ENCODE assay signal across 26 mouse cellular contexts in genomic region chr11:44007526-44008040, GRCm38 (mm10).
DNase-seq lines count a peak whose midpoint lies in the region; ATAC-seq and TF ChIP-seq lines count a peak whose summit lies in the region.
"Had no signal": no experiment of that assay in that cellular context is flagged by ENCODE, and none has a peak within 500 bp of the region (broad histone marks: within the 10 kb centered on the region; RNA-seq: fewer than 3 reads in every experiment).

No protein-coding gene starts in this region.

- H3K27ac ChIP-seq in kidney, adult 2 months (ENCODE audit: insufficient read depth, low read depth, low read length), result no peak overlapping the region
- H3K27ac ChIP-seq in liver, adult 2 months (replicated peaks; ENCODE audit: insufficient read depth, low read depth, low read length), result no peak overlapping the region
- no peak overlapping the region for H3K27ac ChIP-seq in liver, embryonic 11.5 days (ENCODE audit: low read depth, low read length)
- H3K27ac ChIP-seq in lung, embryonic 16.5 days (ENCODE audit: low read length), result no peak overlapping the region
- H3K27ac ChIP-seq: forebrain, embryonic 10.5 days; forebrain, embryonic 13.5 days; heart, adult 2 months; heart, embryonic 10.5 days; heart, embryonic 13.5 days had no signal

- DNase-seq in kidney, adult 2 months, result peak; percentile 36
- DNase-seq in kidney, postnatal 25 days, result no peak
- DNase-seq in liver, adult 2 months (ENCODE audit: extremely low read depth, low read depth, low spot score), result peak; percentile 68
- no peak for DNase-seq in liver, embryonic 11.5 days (ENCODE audit: low spot score)
- DNase-seq in lung, postnatal 10 days, result no peak
- DNase-seq in thymus, postnatal 10 days (ENCODE audit: low spot score in 2 of 2), result no peak
- DNase-seq: adrenal gland, postnatal 10 days; adrenal gland, postnatal 36 days; B cell, adult 2 months; cerebellum, adult 18-20 months; cerebellum, adult 9-10 months; cerebellum, postnatal 14 days; gastrocnemius, postnatal 10 days; gastrocnemius, postnatal 36 days; heart, adult 2 months; heart, postnatal 14 days; heart, postnatal 4 days had no signal

- no peak overlapping the region for H3K4me2 ChIP-seq in liver, embryonic 11.5 days
- no peak overlapping the region for H3K4me2 ChIP-seq in lung, embryonic 16.5 days (ENCODE audit: low read depth, low read length)
- H3K4me2 ChIP-seq: forebrain, embryonic 13.5 days; heart, embryonic 13.5 days had no signal

- H3K79me2 ChIP-seq in liver, adult 2 months (ENCODE audit: control insufficient read depth, insufficient read depth, low read length), result no peaks in the 10 kb centered on the region

- TF ChIP-seq CTCF in kidney, adult 2 months (conservative IDR thresholded peaks at IDR 0.05; ENCODE audit: insufficient read depth, insufficient read length, low read depth, low read length), result no peak
- TF ChIP-seq CTCF in liver, adult 2 months (IDR thresholded peaks at IDR 0.05; ENCODE audit: low read depth, low read length), result no peak

- no peaks in the 10 kb centered on the region for H3K36me3 ChIP-seq in kidney, adult 2 months (ENCODE audit: control insufficient read depth, insufficient read depth, low read length)
- no peaks in the 10 kb centered on the region for H3K36me3 ChIP-seq in liver, adult 2 months (ENCODE audit: control insufficient read depth, insufficient read depth, low read length)
- H3K36me3 ChIP-seq in liver, embryonic 11.5 days (ENCODE audit: control insufficient read depth, insufficient read depth, low read length), result no peaks in the 10 kb centered on the region
- H3K36me3 ChIP-seq in lung, embryonic 16.5 days (ENCODE audit: control insufficient read depth, insufficient read depth, low read length), result no peaks in the 10 kb centered on the region
- H3K36me3 ChIP-seq: forebrain, embryonic 10.5 days; G1E; heart, embryonic 10.5 days; heart, embryonic 13.5 days had no signal

- no peak for ATAC-seq in liver, embryonic 11.5 days (replicated peaks; ENCODE audit: low FRiP score)
- ATAC-seq in lung, embryonic 16.5 days (ENCODE audit: low read depth), result peak; percentile 57; the same call in 1 of the 2 replicates
- ATAC-seq: forebrain, embryonic 13.5 days; forebrain, embryonic 16.5 days; Patski had no signal

- 46% methylated on average over 5 of the region's 5 CpGs for WGBS in kidney, adult 2 months
- WGBS in liver, adult 2 months, result 26% methylated on average over 5 of the region's 5 CpGs
- WGBS in liver, embryonic 11.5 days, result 60% methylated on average over 5 of the region's 5 CpGs
- WGBS in lung, embryonic 16.5 days, result 28% methylated on average over 5 of the region's 5 CpGs

- H3K27me3 ChIP-seq in kidney, adult 2 months (replicated peaks; ENCODE audit: control insufficient read depth, insufficient read depth, low read length), result no peaks in the 10 kb centered on the region
- no peaks in the 10 kb centered on the region for H3K27me3 ChIP-seq in liver, adult 2 months (ENCODE audit: control insufficient read depth, insufficient read depth, low read length)
- no peaks in the 10 kb centered on the region for H3K27me3 ChIP-seq in liver, embryonic 11.5 days (replicated peaks; ENCODE audit: control insufficient read depth, insufficient read depth, low read length)
- H3K27me3 ChIP-seq in lung, embryonic 16.5 days (ENCODE audit: control insufficient read depth, insufficient read depth, low read depth, low read length), result no peaks in the 10 kb centered on the region
- H3K27me3 ChIP-seq: CH12.LX; heart, embryonic 13.5 days; Patski had no signal

- H3K4me1 ChIP-seq in kidney, adult 2 months (ENCODE audit: control insufficient read depth, insufficient read depth, low read length), result 0 out of 2 replicates have a peak, but pooled peaks cover 3% of the 10 kb centered on the region
- H3K4me1 ChIP-seq in liver, adult 2 months (ENCODE audit: control insufficient read depth, insufficient read depth, low read length), result peaks cover 12% of the 10 kb centered on the region
- H3K4me1 ChIP-seq in liver, embryonic 11.5 days (replicated peaks; ENCODE audit: control insufficient read depth, insufficient read depth, low read length), result no peaks in the 10 kb centered on the region
- peaks cover 12% of the 10 kb centered on the region; the same call in 1 of the 2 replicates for H3K4me1 ChIP-seq in lung, embryonic 16.5 days (replicated peaks; ENCODE audit: control insufficient read depth, insufficient read depth, low read length)
- H3K4me1 ChIP-seq: heart, embryonic 10.5 days had no signal

- no peak overlapping the region for H3K9ac ChIP-seq in liver, adult 2 months (ENCODE audit: low read depth, low read length)
- H3K9ac ChIP-seq in liver, embryonic 11.5 days (ENCODE audit: low read depth, low read length), result no peak overlapping the region
- H3K9ac ChIP-seq in lung, embryonic 16.5 days (ENCODE audit: low read length), result no peak overlapping the region
- H3K9ac ChIP-seq: forebrain, embryonic 13.5 days; heart, embryonic 13.5 days had no signal

- H3K9me3 ChIP-seq in liver, embryonic 11.5 days (ENCODE audit: control insufficient read depth, low read length), result no peaks in the 10 kb centered on the region
- H3K9me3 ChIP-seq in lung, embryonic 16.5 days (ENCODE audit: control insufficient read depth, low read length), result no peaks in the 10 kb centered on the region
- H3K9me3 ChIP-seq: forebrain, embryonic 10.5 days; forebrain, embryonic 13.5 days; G1E; heart, embryonic 10.5 days; heart, embryonic 13.5 days had no signal

- H3K4me3 ChIP-seq in kidney, adult 2 months (ENCODE audit: insufficient read depth, low read depth, low read length), result no peak overlapping the region
- H3K4me3 ChIP-seq in liver, adult 2 months (ENCODE audit: insufficient read depth, low read depth, low read length), result no peak overlapping the region
- H3K4me3 ChIP-seq in liver, embryonic 11.5 days (ENCODE audit: low read depth, low read length), result no peak overlapping the region
- H3K4me3 ChIP-seq in lung, embryonic 16.5 days (ENCODE audit: low read length), result no peak overlapping the region
- H3K4me3 ChIP-seq: forebrain, embryonic 10.5 days; forebrain, embryonic 13.5 days; heart, adult 2 months; heart, embryonic 10.5 days; heart, embryonic 13.5 days had no signal

- TF ChIP-seq POLR2A in kidney, adult 2 months (IDR thresholded peaks at IDR 0.05; ENCODE audit: low read depth, low read length), result no peak
- no peak for TF ChIP-seq POLR2A in liver, adult 2 months (IDR thresholded peaks at IDR 0.05; ENCODE audit: extremely low read depth, insufficient read depth, low read length)

Comparison
In these comparisons a context has a peak if more than half of its experiments do, and no peak if none do; other contexts are left out.
1. DNase-seq: peak in kidney, adult 2 months (single experiment) and liver, adult 2 months (single experiment); none in kidney, postnatal 25 days (0 of 2), liver, embryonic 11.5 days (single experiment), lung, postnatal 10 days (single experiment) and thymus, postnatal 10 days (0 of 2).